Mouse (Mus musculus) kidney, adult 2 months (tissue): Measurements from ENCODE around the gene Scgb1b27. TPM values are rescaled to one million over a fixed set of nuclear protein-coding genes. Genes with fewer than 3 reads are reported as not detected.

Experiments
- polyA plus RNA-seq: library from polyadenylated mRNA; depleted of rRNA; stranded (reverse); fragments of >200 nt; gene quantifications from 2 replicates; pipeline ENCODE4 v1.2.3, GENCODE M21; 2012; rRNA removed

Scgb1b27 gene
- polyA plus RNA-seq, 1 experiment, result not detected

Other genes with a start within 250 kb of the Scgb1b27 start
- gene Scgb2b26, start 76.4 kb upstream of the Scgb1b27 start, polyA plus RNA-seq, result not detected in 2 replicates
- not detected in 2 replicates for gene Scgb2b27, start 7.5 kb upstream of the Scgb1b27 start, polyA plus RNA-seq
- not detected in 2 replicates for gene Scgb1b30, start 73.9 kb downstream of the Scgb1b27 start, polyA plus RNA-seq
- gene Wtip, start 111.8 kb downstream of the Scgb1b27 start, polyA plus RNA-seq, result 22.6 and 28.7 TPM in 2 replicates
- 28.4 and 32.7 TPM in 2 replicates for gene Uba2, start 148.1 kb downstream of the Scgb1b27 start, polyA plus RNA-seq
- 22.8 and 25.1 TPM in 2 replicates for gene Pdcd2l, start 175.2 kb downstream of the Scgb1b27 start, polyA plus RNA-seq
- 413 and 444 TPM in 2 replicates for gene Gpi1, start 208.9 kb downstream of the Scgb1b27 start, polyA plus RNA-seq
- gene Gm6096, start 229.6 kb downstream of the Scgb1b27 start, polyA plus RNA-seq, result not detected in 2 replicates